Mouse (Mus musculus) adrenal gland, adult 2 months (tissue): ENCODE measurements at regions not wholly inside any gene's neighbourhood (a gene's known extent, or its start where the extent isn't known, plus 50 kb on each side); places are given as distances from the start of the nearest gene placed in this dataset.

Source experiments
- DNase-seq: peaks from one replicate; pipeline ENCODE4 v3.0.0; 2021

DNA sequence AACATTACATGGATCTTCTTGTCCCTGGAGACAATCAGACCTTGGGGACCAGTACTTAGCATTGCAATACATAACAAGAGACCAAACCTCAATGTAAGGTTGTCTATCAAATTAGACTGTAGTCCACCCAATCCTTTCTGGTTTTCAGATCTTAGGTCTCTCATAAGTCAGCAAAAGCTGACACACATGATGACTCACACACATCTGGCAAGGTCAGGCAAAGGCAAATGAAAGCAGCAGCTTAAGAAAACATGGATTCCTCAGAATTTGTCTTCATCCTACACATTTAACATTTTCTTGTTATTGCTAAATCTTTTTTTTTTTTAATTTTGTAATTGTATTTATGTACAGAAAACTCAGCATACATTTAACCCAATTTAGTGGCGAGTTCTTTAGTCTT is 52.0 kb downstream of the Gm11983 start:
- DNase-seq = peak; percentile 13

GRCm38 (mm10) chr11:6782826-6783225 is 54.6 kb downstream of the Gm11983 start:
- DNase-seq = no peak

- DNase-seq = no peak
Observed at GRCm38 (mm10) chr11:6779752-6780151, 57.7 kb downstream of the Gm11983 start.

DNA sequence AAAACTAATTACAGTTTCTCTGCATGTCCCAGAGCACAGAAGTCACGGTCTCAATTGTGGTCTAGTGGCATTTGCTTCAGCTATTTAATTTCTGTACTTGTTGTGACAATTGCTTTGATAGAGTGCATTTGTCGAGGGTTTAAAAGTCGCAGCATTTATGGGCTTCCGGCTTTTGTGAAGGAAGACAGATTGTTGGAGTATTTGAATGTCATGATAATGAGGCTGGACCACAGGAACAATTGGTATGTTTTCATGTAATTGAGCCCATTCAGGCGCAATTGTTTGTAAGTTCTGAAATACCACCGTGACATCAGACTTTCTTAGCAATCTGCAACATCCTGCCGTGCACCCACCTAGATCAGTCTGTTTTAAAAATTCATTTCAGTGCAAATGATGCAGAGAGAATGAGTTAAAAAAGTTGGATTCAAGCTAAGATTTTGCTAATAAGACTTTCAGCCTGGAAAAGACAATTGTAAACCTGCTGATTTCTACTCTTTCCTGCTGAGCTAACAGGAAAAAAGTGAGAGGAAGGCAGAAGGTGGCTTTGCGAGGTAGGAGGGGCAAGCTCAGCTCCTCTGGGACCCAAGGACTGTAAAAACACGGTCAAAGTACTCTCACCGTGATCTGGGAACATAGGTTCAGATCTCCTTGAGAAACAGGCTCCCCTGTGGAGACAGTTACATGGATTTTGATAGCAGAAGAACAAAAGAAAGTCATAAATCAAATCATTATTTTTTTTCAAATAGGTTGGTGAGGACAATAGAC is 58.7 kb downstream of the Gm11983 start:
- no peak for DNase-seq

- no peak for DNase-seq
Observed at GRCm38 (mm10) chr11:6777566-6777965, 59.9 kb downstream of the Gm11983 start.

- DNase-seq = peak; percentile 27
Observed at GRCm38 (mm10) chr11:6774656-6775055, 62.8 kb downstream of the Gm11983 start.

GRCm38 (mm10) chr11:6773951-6774350 is 63.5 kb downstream of the Gm11983 start:
- no peak for DNase-seq

- DNase-seq = no peak
Observed at GRCm38 (mm10) chr11:6773364-6773763, 64.1 kb downstream of the Gm11983 start.

DNA sequence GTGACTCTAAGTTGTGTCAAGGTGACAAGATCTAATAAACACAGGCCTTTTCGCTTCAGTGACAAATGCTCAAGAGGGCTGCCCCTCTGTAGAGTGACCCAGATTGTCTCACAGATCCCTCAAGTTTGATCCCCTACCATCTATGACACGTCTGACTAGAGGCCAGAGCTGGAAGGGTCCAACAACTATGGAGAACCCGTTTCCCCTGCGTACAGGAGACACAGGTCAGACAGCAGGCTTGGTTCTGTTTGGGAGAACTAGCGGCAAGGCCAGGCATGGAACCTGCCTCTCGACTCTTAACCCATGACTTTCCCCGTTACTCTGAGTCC is 68.1 kb downstream of the Gm11983 start:
- DNase-seq = no peak

- peak; percentile 67 for DNase-seq
Observed at GRCm38 (mm10) chr11:6768599-6769436, 68.6 kb downstream of the Gm11983 start.

DNA sequence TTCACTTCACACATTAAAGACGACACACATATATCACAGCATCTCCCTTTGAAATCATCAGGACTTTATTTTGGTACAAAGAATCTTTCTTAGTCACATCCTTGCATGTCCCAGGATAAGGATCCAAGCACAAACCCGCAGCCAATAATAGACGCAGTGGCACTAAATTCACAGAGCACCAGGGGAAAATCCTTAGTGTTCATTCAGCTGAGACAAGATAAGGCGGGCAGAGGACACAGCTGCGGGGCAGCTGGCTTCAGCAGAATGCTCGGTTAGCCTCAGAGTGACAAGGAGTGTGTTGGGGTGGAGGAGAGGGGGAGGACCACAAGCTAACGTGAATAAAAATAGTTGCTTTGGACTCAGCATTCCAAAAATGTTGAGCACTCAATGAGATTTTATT is 70.7 kb downstream of the Gm11983 start:
- no peak for DNase-seq

GRCm38 (mm10) chr11:6765333-6765957 is 72.0 kb downstream of the Gm11983 start:
- no peak for DNase-seq

GRCm38 (mm10) chr11:6764186-6764585 is 73.3 kb downstream of the Gm11983 start:
- DNase-seq = no peak

DNA sequence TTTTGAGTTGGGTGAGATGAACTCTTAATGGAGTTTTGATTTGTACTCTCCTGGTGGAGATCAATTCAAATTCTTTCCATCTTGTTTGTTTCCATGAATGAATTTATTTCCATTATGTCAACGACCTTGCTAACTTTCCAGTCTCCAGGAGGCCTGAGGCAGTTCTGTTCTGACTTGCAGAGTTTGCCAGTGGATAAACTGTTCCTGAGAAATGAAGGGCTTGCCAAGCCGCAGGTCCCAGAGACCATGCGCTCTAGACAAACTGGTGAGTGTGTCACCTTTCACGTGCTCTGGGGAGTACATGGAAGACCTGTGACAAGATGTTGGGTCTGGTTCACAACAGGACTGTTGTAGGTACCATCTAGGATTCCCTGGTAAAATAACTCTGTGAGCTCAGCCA is 74.5 kb downstream of the Gm11983 start:
- DNase-seq = no peak

- DNase-seq = no peak
Observed at GRCm38 (mm10) chr11:6761876-6762628, 75.4 kb downstream of the Gm11983 start.

DNA sequence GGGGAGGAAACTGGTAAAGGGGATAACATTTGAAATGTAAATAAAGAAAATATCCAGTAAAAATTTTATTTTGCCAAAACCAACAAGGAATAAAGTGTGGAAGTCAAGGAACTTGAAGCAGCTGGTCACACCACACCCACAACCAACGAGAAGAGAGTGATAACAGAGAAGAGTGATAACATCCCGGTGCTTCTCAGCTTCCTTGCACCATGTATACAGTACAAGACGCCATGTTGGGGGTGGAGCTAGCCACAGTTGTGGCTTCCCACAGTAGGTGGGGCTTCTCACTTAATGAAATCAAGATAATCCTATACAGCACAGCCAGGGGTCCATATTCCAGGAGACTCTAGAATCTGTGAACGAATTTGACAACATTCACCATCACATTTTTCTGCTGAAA is 77.9 kb downstream of the Gm11983 start:
- no peak for DNase-seq

GRCm38 (mm10) chr11:6739439-6739838 is 81.1 kb downstream of the Ramp3 start:
- no peak for DNase-seq

DNA sequence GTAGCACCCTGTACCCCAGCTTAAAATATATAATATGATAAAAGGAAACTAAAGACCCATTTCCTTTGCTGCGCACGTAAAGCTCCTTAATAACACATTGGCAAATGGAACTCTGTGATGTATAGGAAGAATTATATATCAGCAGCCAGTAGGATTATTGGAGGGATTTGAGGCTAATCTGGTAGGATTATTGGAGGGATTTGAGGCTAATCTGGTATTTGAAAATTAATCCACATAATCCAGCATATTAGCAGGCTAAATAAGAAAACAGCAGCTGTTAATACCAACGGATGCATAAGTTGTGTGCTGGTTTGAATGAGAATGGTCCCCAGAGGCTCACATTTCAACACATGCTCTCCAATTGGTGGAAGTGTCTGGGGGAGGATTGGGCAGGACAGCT is 80.3 kb downstream of the Ramp3 start:
- DNase-seq = no peak

DNA sequence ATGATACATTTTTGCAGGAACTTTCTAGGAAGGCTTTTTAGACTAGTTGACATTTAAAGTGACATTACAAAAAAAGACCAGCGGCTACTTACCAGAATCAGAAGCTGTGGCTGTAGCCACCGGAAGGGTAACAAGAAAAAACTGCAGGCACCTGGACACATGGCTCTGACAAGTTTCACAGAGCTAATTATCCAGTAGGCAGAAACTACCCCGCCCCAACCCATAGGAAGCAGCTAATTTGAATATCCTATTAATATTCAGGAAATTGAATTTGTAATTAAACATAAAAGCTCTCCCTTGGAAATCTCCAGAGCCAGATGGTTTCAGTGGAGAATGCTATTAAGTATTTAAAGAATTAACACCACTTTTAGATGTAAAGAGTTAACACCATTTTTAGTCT is 79.8 kb downstream of the Ramp3 start:
- DNase-seq = no peak

DNA sequence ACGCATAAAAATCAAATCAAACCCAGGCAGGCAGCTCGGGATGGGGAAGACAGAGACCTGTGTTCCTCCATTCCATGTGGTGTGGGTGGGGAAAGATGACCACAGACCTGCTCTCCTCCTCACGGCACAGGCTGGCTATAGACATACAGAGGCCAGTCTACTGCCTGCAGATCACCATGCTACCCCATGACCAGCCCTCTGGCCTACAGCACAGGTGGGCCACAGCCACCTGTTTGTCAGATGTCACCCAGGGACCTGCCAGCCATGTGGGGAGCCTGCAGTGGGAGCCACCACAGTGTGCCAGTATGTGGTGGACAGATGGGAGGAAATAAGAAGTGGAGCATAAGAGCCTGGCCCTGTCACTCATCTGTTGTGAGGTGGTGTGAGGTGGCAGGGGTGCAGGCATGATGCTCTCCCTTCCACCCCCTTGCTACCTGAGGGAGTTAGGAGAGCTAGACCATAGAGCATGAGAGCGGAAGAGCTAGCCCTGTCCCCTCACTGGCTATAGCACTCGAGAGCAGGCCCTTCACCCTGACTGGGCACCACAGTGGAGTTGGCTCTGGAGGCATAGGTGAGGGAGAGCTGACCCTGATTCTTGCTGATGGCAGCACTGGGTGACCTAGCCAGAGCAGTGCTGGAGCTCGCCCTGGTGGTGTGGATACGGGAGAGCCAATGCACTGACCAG is 76.6 kb downstream of the Ramp3 start:
- no peak for DNase-seq

DNA sequence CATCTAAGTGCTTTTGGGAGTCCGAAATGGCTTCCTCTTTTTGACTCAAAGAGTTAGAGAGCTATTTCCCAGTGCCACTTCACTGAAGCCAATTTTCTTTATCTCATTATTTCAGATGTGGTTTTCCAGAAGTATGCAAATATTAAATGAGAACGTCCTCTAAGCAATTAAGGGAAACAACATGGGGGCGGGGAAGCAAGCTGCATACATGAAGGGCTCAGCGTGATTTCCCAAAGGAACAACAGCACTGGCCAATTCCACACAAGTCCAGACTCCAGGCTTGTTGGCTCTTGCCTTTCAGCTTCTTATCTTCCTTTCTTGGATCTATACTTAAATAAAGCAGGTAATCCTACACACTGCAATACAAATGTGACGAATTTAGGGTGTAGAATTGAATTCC is 73.2 kb downstream of the Ramp3 start:
- no peak for DNase-seq
